Mouse (Mus musculus) forebrain, embryonic 10.5 days (tissue): ENCODE data around the gene 1110059E24Rik. TPM values are rescaled to one million over a fixed set of nuclear protein-coding genes. Genes with fewer than 3 reads are reported as not detected.

ENCODE experiments used
- DNase-seq: peaks from one replicate; pipeline ENCODE4 v3.0.0-alpha.2; 2017; ENCODE audit warnings: low spot score; ENCODE audit errors: extremely low spot score
- H3K27ac ChIP-seq: fragments of 300-500 bp; sonication (generic); 2 replicates; pipeline ENCODE4 v1.5.1; 2016; ENCODE audit warnings: mild to moderate bottlenecking
- H3K27me3 ChIP-seq: fragments of 300-500 bp; sonication (generic); 2 replicates; pipeline ENCODE4 v1.6.1; 2016; ENCODE audit warnings: mild to moderate bottlenecking; ENCODE audit not compliant: poor library complexity, severe bottlenecking
- H3K36me3 ChIP-seq: fragments of 300-500 bp; sonication (generic); replicated peaks from 2 replicates; pipeline ENCODE4 v1.6.1; 2016; ENCODE audit warnings: mild to moderate bottlenecking, moderate library complexity
- H3K4me1 ChIP-seq: fragments of 300-500 bp; sonication (generic); 2 replicates; pipeline ENCODE4 v1.6.1; 2016
- H3K4me3 ChIP-seq: fragments of 300-500 bp; sonication (generic); 2 replicates; pipeline ENCODE4 v1.5.1; 2016; ENCODE audit warnings: mild to moderate bottlenecking, moderate library complexity
- H3K9me3 ChIP-seq: fragments of 300-500 bp; sonication (generic); 2 replicates; pipeline ENCODE4 v1.6.1; 2016; ENCODE audit warnings: mild to moderate bottlenecking, moderate library complexity
- WGBS: fragments of 180-500 bp; shearing (Covaris S2); methylation state at CpG from one replicate; pipeline ENCODE4 v1.1.7; 2016; 5-methylcytosine and 5-hydroxymethylcytosine counted together
- polyA plus RNA-seq: library from polyadenylated mRNA; unstranded; fragments of >200 nt; fragmentation: Nextera tagmentation; extraction: Ambion mirVana; gene quantifications from 2 replicates; pipeline ENCODE4 v1.2.1, GENCODE M21; 2016

1110059E24Rik gene
- polyA plus RNA-seq, 1 experiment from 2014 or later = 79.5 TPM

- WGBS = 25% methylated on average over 11 of the region's 11 CpGs
- no peaks in the 10 kb centered on the region for H3K36me3 ChIP-seq
- peaks cover 14% of the 10 kb centered on the region for H3K4me1 ChIP-seq
- no peaks in the 10 kb centered on the region for H3K9me3 ChIP-seq
- peak; percentile 74 for DNase-seq
- peak overlapping the region; percentile 48; the same call in 1 of the 2 replicates for H3K27ac ChIP-seq
- no peaks in the 10 kb centered on the region for H3K27me3 ChIP-seq
- H3K4me3 ChIP-seq = no peak overlapping the region
Observed at GRCm38 (mm10) chr19:21563789-21564460, 88.9 kb downstream of the 1110059E24Rik start.

- Histone ChIP-seq H3K27me3 (no peaks in the 10 kb centered on the region), H3K27ac (no peak overlapping the region), H3K9me3 (no peaks in the 10 kb centered on the region), H3K4me3 (no peak overlapping the region), H3K4me1 (peaks cover 14% of the 10 kb centered on the region), H3K36me3 (no peaks in the 10 kb centered on the region)
- WGBS = 89% methylated on average over 3 of the region's 3 CpGs
- DNase-seq = no peak
Observed at GRCm38 (mm10) chr19:21562996-21563395, 89.8 kb downstream of the 1110059E24Rik start.

DNA sequence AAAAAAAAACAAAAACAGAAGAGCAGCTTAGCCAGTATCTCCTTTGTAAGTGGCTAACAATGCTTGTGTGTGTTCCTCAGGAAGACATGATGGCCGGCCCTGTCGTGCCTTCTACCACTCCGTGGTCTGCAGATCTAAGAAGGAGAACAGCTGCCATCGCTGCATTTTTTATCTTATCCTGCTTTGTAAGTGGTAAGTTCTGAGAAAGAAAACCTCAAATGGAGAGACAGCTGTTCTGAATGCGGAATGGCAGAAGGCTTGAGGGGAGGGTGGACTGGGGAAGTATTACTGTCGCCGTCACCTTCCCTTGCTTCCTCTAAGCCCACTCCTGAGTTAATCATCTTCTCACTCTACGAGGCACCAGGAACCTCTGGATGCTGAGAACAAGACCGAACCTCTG is 100.0 kb downstream of the 1110059E24Rik start:
- 81% methylated on average over 9 of the region's 9 CpGs for WGBS
- DNase-seq = no peak
- no peaks in the 10 kb centered on the region for H3K27me3 ChIP-seq

DNA sequence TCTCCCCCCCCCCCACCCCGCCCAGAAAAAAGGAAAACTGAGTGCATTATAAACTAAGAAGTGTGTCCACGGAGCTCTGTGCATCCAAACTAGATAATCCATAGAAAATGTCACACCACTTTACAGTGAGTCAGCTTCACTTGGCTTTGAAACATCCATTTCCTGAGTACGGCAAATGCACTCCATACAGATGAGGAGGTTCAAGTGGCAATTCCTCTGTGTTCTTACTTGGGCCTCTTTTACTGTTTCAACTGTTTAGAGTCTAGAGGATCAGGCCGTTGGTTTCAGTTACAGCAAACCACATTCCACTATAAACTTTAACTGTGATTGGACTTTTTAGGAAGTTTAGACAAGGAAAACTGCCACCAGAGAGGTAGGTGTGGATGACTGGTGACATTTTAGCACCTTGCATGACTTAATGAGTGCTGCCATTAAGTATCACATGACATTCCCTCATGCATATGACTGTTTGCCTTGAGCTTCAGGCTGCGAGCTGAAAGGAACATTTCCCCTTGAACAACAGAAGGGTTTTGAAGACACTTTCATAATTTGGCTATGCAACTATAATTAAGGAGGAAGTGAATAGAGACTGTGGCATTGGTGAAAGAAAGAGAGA is 100.7 kb downstream of the 1110059E24Rik start:
- Histone ChIP-seq H3K9me3 (no peaks in the 10 kb centered on the region), H3K4me3 (no peak overlapping the region), H3K36me3 (no peaks in the 10 kb centered on the region), H3K27ac (no peak overlapping the region), H3K4me1 (no peaks in the 10 kb centered on the region), H3K27me3 (no peaks in the 10 kb centered on the region)
- no peak for DNase-seq
- 82% methylated on average over 5 of the region's 5 CpGs for WGBS

More for the DNA sequence above, 100.0 kb downstream of the 1110059E24Rik start:
- Histone ChIP-seq H3K36me3 (no peaks in the 10 kb centered on the region), H3K9me3 (no peaks in the 10 kb centered on the region), H3K4me3 (no peak overlapping the region), H3K27ac (no peak overlapping the region), H3K4me1 (no peaks in the 10 kb centered on the region)

DNA sequence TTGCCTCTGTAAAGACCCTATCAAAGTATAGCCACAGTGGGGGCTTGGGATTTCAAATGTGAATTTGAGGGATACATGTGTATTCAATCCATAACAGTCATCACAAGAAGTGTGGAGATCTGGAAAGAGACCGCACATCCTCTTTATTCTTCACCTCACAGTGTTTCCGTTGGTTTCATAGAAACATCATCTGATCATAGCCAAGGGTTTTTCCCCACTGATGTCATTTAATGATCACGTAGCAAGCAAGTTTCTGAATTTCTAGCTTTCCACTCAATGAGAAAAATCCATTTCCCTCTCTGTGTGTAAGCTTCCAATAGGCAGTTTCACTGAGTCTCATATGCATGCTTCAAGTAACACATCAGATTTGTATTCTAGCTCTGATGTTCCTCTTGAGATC is 103.1 kb downstream of the 1110059E24Rik start:
- Histone ChIP-seq H3K4me3 (no peak overlapping the region), H3K36me3 (no peaks in the 10 kb centered on the region), H3K9me3 (no peaks in the 10 kb centered on the region), H3K27ac (no peak overlapping the region), H3K4me1 (no peaks in the 10 kb centered on the region), H3K27me3 (no peaks in the 10 kb centered on the region)
- no peak for DNase-seq
- 90% methylated on average over 3 of the region's 3 CpGs for WGBS

- Histone ChIP-seq H3K27ac (no peak overlapping the region), H3K36me3 (no peaks in the 10 kb centered on the region), H3K9me3 (no peaks in the 10 kb centered on the region), H3K27me3 (no peaks in the 10 kb centered on the region), H3K4me1 (no peaks in the 10 kb centered on the region), H3K4me3 (no peak overlapping the region)
- WGBS = 88% methylated on average over 3 of the region's 3 CpGs
- DNase-seq = no peak
Observed at GRCm38 (mm10) chr19:21548947-21549346, 103.8 kb downstream of the 1110059E24Rik start.

- Histone ChIP-seq H3K4me3 (no peak overlapping the region), H3K9me3 (no peaks in the 10 kb centered on the region), H3K27ac (no peak overlapping the region), H3K4me1 (no peaks in the 10 kb centered on the region), H3K36me3 (no peaks in the 10 kb centered on the region), H3K27me3 (no peaks in the 10 kb centered on the region)
- no peak for DNase-seq
- 87% methylated on average over 3 of the region's 3 CpGs for WGBS
Observed at GRCm38 (mm10) chr19:21537125-21537524, 115.7 kb downstream of the 1110059E24Rik start.

Other genes starting within 250 kb of the 1110059E24Rik start
- not detected in 2 replicates for gene Gda, start 179.5 kb downstream of the 1110059E24Rik start, polyA plus RNA-seq
- gene Abhd17b, start 209 bp upstream of the 1110059E24Rik start, polyA plus RNA-seq = 30.1 and 30.8 TPM in 2 replicates
- gene Cemip2, start 125.4 kb upstream of the 1110059E24Rik start, polyA plus RNA-seq = 56.4 and 58.7 TPM in 2 replicates